Mouse (Mus musculus): ENCODE data around the gene Ada.
"Not testable (repeated sequence)": the region's sequence is repeated elsewhere in the genome, so short reads cannot be mapped to it uniquely, and the experiment has no call there.

Gene Ada

GRCm38 (mm10) chr2:163697764-163698480, 52.1 kb downstream of the Ada start:
- DNase-seq (ENCODE audit: low spot score in 2 of 2): no peak

GRCm38 (mm10) chr2:163696763-163697162, 53.3 kb downstream of the Ada start:
- DNase-seq (ENCODE audit: low spot score in 2 of 2): no peak

- DNase-seq (ENCODE audit: low spot score in 2 of 2): no peak
Observed at GRCm38 (mm10) chr2:163693716-163694314, 56.2 kb downstream of the Ada start.

GRCm38 (mm10) chr2:163692873-163693612, 57.0 kb downstream of the Ada start:
- no peak for DNase-seq (ENCODE audit: low spot score in 2 of 2)

- no peak for DNase-seq (ENCODE audit: low spot score in 2 of 2)
Observed at GRCm38 (mm10) chr2:163691846-163692605, 58.0 kb downstream of the Ada start.

GRCm38 (mm10) chr2:163690409-163691304, 59.4 kb downstream of the Ada start:
- no peak for DNase-seq (ENCODE audit: low spot score in 2 of 2)

GRCm38 (mm10) chr2:163689771-163690170, 60.3 kb downstream of the Ada start:
- no peak for DNase-seq (ENCODE audit: low spot score in 2 of 2)

- not testable (repeated sequence) for DNase-seq (ENCODE audit: low spot score in 2 of 2)
Observed at GRCm38 (mm10) chr2:163688377-163688776, 61.7 kb downstream of the Ada start.

- DNase-seq (ENCODE audit: low spot score in 2 of 2): no peak
Observed at GRCm38 (mm10) chr2:163686886-163687285, 63.2 kb downstream of the Ada start.

GRCm38 (mm10) chr2:163686233-163686632, 63.8 kb downstream of the Ada start:
- DNase-seq (ENCODE audit: low spot score in 2 of 2): no peak

- DNase-seq (ENCODE audit: low spot score in 2 of 2): peak; percentile 66 to 68
Observed at GRCm38 (mm10) chr2:163685761-163686200, 64.3 kb downstream of the Ada start.

- DNase-seq (ENCODE audit: low spot score in 2 of 2): peak in 1 of 2 experiments; percentile 42
Observed at GRCm38 (mm10) chr2:163685287-163685686, 64.8 kb downstream of the Ada start.

GRCm38 (mm10) chr2:163682344-163682743, 67.7 kb downstream of the Ada start:
- no peak for DNase-seq (ENCODE audit: low spot score in 2 of 2)

- DNase-seq (ENCODE audit: low spot score in 2 of 2): no peak
Observed at GRCm38 (mm10) chr2:163676745-163677144, 73.3 kb downstream of the Ada start.
